ENCODE assay signal across 8 mouse cellular contexts in the genomic region with DNA sequence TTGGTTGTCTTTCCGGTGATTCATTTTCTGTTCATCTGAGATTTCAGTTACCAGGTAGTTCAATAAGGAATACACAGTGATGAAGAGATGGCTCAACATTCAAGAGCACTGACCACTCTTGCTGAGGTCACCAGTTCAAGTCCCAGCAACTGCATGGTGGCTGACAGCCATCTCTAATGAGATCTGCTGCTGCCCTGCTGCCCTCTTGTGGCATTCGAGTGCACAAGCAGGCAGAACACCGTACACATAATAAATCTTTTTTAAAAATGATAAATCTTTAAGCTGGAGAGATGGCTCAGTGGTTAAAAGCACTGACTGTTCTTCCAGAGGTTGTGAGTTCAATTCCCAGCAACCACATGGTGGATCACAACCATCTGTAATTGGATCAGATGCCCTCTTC. TPM values are rescaled to one million over a fixed set of nuclear protein-coding genes. Genes with fewer than 3 reads are reported as not detected.
DNase-seq lines count a peak whose midpoint lies in the region; ATAC-seq and TF ChIP-seq lines count a peak whose summit lies in the region.

No protein-coding gene starts in this region.

- no peak overlapping the region for H3K4me3 ChIP-seq in intestine, embryonic 14.5 days (ENCODE audit: low read depth, low read length)
- H3K4me3 ChIP-seq in intestine, embryonic 15.5 days (replicated peaks), result no peak overlapping the region
- H3K4me3 ChIP-seq in ES-E14 (ENCODE audit: insufficient read depth in 1 of 2, low read depth in 1 of 2, low read length in 2 of 2, poor library complexity in 1 of 2, severe bottlenecking in 1 of 2), result no peak overlapping the region
- no peak overlapping the region for H3K4me3 ChIP-seq in embryonic fibroblast, embryonic 13.5 days (ENCODE audit: insufficient read depth, low read length)

- no peak for ATAC-seq in intestine, embryonic 14.5 days (replicated peaks; ENCODE audit: low FRiP score, low TSS enrichment, low read depth)
- ATAC-seq in intestine, embryonic 15.5 days, result no peak

- no peak overlapping the region for H3K4me2 ChIP-seq in intestine, embryonic 14.5 days (ENCODE audit: low read length)
- no peak overlapping the region for H3K4me2 ChIP-seq in intestine, embryonic 15.5 days (replicated peaks)

- no peaks in the 10 kb centered on the region for H3K9me3 ChIP-seq in intestine, embryonic 14.5 days (ENCODE audit: control insufficient read depth, low read length)
- no peaks in the 10 kb centered on the region for H3K9me3 ChIP-seq in intestine, embryonic 15.5 days
- no peaks in the 10 kb centered on the region for H3K9me3 ChIP-seq in ES-E14 (ENCODE audit: control insufficient read depth, insufficient read depth, low read depth, low read length)

- no peaks in the 10 kb centered on the region for H3K4me1 ChIP-seq in intestine, embryonic 14.5 days (replicated peaks; ENCODE audit: control insufficient read depth, insufficient read depth, low read length)
- no peaks in the 10 kb centered on the region for H3K4me1 ChIP-seq in intestine, embryonic 15.5 days (replicated peaks)
- H3K4me1 ChIP-seq in ES-E14 (ENCODE audit: control insufficient read depth in 2 of 2, insufficient read depth in 2 of 2, low read length in 2 of 2, poor library complexity in 1 of 2), result peaks cover 0 to 6% of the 10 kb centered on the region in 2 experiments; a peak in 1 of 4 replicates
- no peaks in the 10 kb centered on the region for H3K4me1 ChIP-seq in embryonic fibroblast, embryonic 13.5 days (ENCODE audit: control insufficient read depth, insufficient read depth, low read length)

- in situ Hi-C loops in ES-E14 (cut with MboI; ENCODE audit: low sequenced_read_pairs in 2 of 2, unreplicated experiment in 2 of 2), result no loop called here

- H3K9ac ChIP-seq in intestine, embryonic 14.5 days (ENCODE audit: low read length), result no peak overlapping the region
- no peak overlapping the region for H3K9ac ChIP-seq in intestine, embryonic 15.5 days
- no peak overlapping the region for H3K9ac ChIP-seq in ES-E14 (ENCODE audit: insufficient read depth, low read depth, low read length, poor library complexity, severe bottlenecking)

- 56% methylated on average over 3 of the region's 3 CpGs for WGBS in intestine, embryonic 14.5 days
- 54% methylated on average over 3 of the region's 3 CpGs for WGBS in intestine, embryonic 15.5 days

- H3K36me3 ChIP-seq in intestine, embryonic 14.5 days (ENCODE audit: control insufficient read depth, insufficient read depth, low read length), result no peaks in the 10 kb centered on the region
- H3K36me3 ChIP-seq in intestine, embryonic 15.5 days, result no peaks in the 10 kb centered on the region
- H3K36me3 ChIP-seq in ES-E14 (ENCODE audit: control insufficient read depth, insufficient read depth, low read length, poor library complexity, severe bottlenecking), result no peaks in the 10 kb centered on the region

- peak; percentile 76; the same call in 1 of the 2 replicates for TF ChIP-seq CTCF in embryonic fibroblast, embryonic 13.5 days (IDR thresholded peaks at IDR 0.05; ENCODE audit: borderline replicate concordance, insufficient read depth, low read length)

- no peak for TF ChIP-seq POLR2A in embryonic fibroblast, embryonic 13.5 days (IDR thresholded peaks at IDR 0.05; ENCODE audit: low read depth, low read length)

- no peaks in the 10 kb centered on the region for H3K27me3 ChIP-seq in intestine, embryonic 14.5 days (replicated peaks; ENCODE audit: control insufficient read depth, insufficient read depth, low read length)
- no peaks in the 10 kb centered on the region for H3K27me3 ChIP-seq in intestine, embryonic 15.5 days (replicated peaks)

- peak; percentile 52 for DNase-seq in intestine, embryonic 14.5 days (ENCODE audit: low spot score)
- DNase-seq in ES-E14 (ENCODE audit: low read depth, low spot score), result peak; percentile 25
- DNase-seq in lung, postnatal 36 days, result peak; percentile 44
- no peak for DNase-seq in layer of hippocampus, postnatal 36 days
- no peak for DNase-seq in frontal cortex, postnatal 25 days (ENCODE audit: low spot score in 2 of 2)
- DNase-seq in left cerebral cortex, adult 11 months (ENCODE audit: low spot score), result no peak

- no peak overlapping the region for H3K27ac ChIP-seq in intestine, embryonic 14.5 days (ENCODE audit: low read depth)
- no peak overlapping the region for H3K27ac ChIP-seq in intestine, embryonic 15.5 days
- no peak overlapping the region for H3K27ac ChIP-seq in ES-E14 (ENCODE audit: insufficient read depth, low read depth, low read length, poor library complexity, severe bottlenecking)
- H3K27ac ChIP-seq in embryonic fibroblast, embryonic 13.5 days (ENCODE audit: insufficient read depth, low read length), result no peak overlapping the region

TF ChIP-seq in ES-E14, 5 proteins besides CTCF, POLR2A, EP300 and RAD21:
- TF ChIP-seq HCFC1 (IDR thresholded peaks at IDR 0.05; ENCODE audit: borderline replicate concordance, insufficient read depth, low read length), result no peak
- TF ChIP-seq MAFK (IDR thresholded peaks at IDR 0.05; ENCODE audit: insufficient read depth, low read depth, low read length), result no peak
TF ChIP-seq in ES-E14: peak in this region for 0.

RNA-seq across cellular contexts. Expression of a gene that starts 6.6 kb away (rescaled TPM):
- polyA plus RNA-seq in intestine, embryonic 14.5 days (2014; fragmentation: Nextera tagmentation; extraction: Ambion mirVana), result 40.9 and 49.4 TPM in 2 replicates
- 41.5 and 42.6 TPM in 2 replicates for polyA plus RNA-seq in intestine, embryonic 15.5 days (2015; fragmentation: Nextera tagmentation; extraction: Ambion mirVana)
- 15.8 and 23.2 TPM in 2 replicates for total RNA-seq in ES-E14 (2012; rRNA removed)
- 24.7 and 28.7 TPM in 2 replicates for polyA plus RNA-seq in embryonic fibroblast, embryonic 13.5 days (2011; ENCODE audit: insufficient read length, low read depth, missing spikeins)
- total RNA-seq in layer of hippocampus, postnatal 36 days (2021), result 10 to 100 TPM; 45.1 to 47.4 TPM

RNA-seq across cellular contexts. Expression of a gene that starts 23.9 kb away (rescaled TPM):
- polyA plus RNA-seq in intestine, embryonic 14.5 days (2014; fragmentation: Nextera tagmentation; extraction: Ambion mirVana), result 0.26 and 0.70 TPM in 2 replicates
- polyA plus RNA-seq in intestine, embryonic 15.5 days (2015; fragmentation: Nextera tagmentation; extraction: Ambion mirVana), result 0.23 and 0.30 TPM in 2 replicates
- total RNA-seq in ES-E14 (2012; rRNA removed), result 0.90 and 1.5 TPM in 2 replicates
- polyA plus RNA-seq in embryonic fibroblast, embryonic 13.5 days (2011; ENCODE audit: insufficient read length, low read depth, missing spikeins), result 0.63 TPM in 1 of 2 replicates, not detected in the other
- under 1 TPM; 0.23 to 0.32 TPM for total RNA-seq in layer of hippocampus, postnatal 36 days (2021)

RNA-seq across cellular contexts. Expression of a gene that starts 26.0 kb away (rescaled TPM):
- polyA plus RNA-seq in intestine, embryonic 14.5 days (2014; fragmentation: Nextera tagmentation; extraction: Ambion mirVana), result 20.0 and 23.6 TPM in 2 replicates
- polyA plus RNA-seq in intestine, embryonic 15.5 days (2015; fragmentation: Nextera tagmentation; extraction: Ambion mirVana), result 19.8 and 20.8 TPM in 2 replicates
- total RNA-seq in ES-E14 (2012; rRNA removed), result 20.6 and 27.8 TPM in 2 replicates
- 27.8 and 31.9 TPM in 2 replicates for polyA plus RNA-seq in embryonic fibroblast, embryonic 13.5 days (2011; ENCODE audit: insufficient read length, low read depth, missing spikeins)
- total RNA-seq in layer of hippocampus, postnatal 36 days (2021), result 10 to 100 TPM; 34.1 to 35.4 TPM

RNA-seq across cellular contexts. Expression of a gene that starts 26.0 kb away (rescaled TPM):
- polyA plus RNA-seq in intestine, embryonic 14.5 days (2014; fragmentation: Nextera tagmentation; extraction: Ambion mirVana), result 9.1 and 9.9 TPM in 2 replicates
- 6.3 and 8.6 TPM in 2 replicates for polyA plus RNA-seq in intestine, embryonic 15.5 days (2015; fragmentation: Nextera tagmentation; extraction: Ambion mirVana)
- total RNA-seq in ES-E14 (2012; rRNA removed), result 19.9 and 21.5 TPM in 2 replicates
- 6.6 and 8.6 TPM in 2 replicates for polyA plus RNA-seq in embryonic fibroblast, embryonic 13.5 days (2011; ENCODE audit: insufficient read length, low read depth, missing spikeins)
- total RNA-seq in layer of hippocampus, postnatal 36 days (2021), result 1 to 10 TPM; 2.7 to 3.4 TPM

RNA-seq across cellular contexts. Expression of a gene that starts 27.4 kb away (rescaled TPM):
- polyA plus RNA-seq in intestine, embryonic 14.5 days (2014; fragmentation: Nextera tagmentation; extraction: Ambion mirVana), result 84.8 and 93.4 TPM in 2 replicates
- polyA plus RNA-seq in intestine, embryonic 15.5 days (2015; fragmentation: Nextera tagmentation; extraction: Ambion mirVana), result 88.6 and 101 TPM in 2 replicates
- total RNA-seq in ES-E14 (2012; rRNA removed), result 21.5 and 22.0 TPM in 2 replicates
- polyA plus RNA-seq in embryonic fibroblast, embryonic 13.5 days (2011; ENCODE audit: insufficient read length, low read depth, missing spikeins), result 80.6 and 86.4 TPM in 2 replicates
- 10 to 100 TPM; 17.3 to 19.6 TPM for total RNA-seq in layer of hippocampus, postnatal 36 days (2021)

Comparison
In these comparisons a context has a peak if more than half of its experiments do, and no peak if none do; other contexts are left out.
1. DNase-seq: peak in intestine, embryonic 14.5 days (single experiment), ES-E14 (single experiment) and lung, postnatal 36 days (single experiment); none in layer of hippocampus, postnatal 36 days (0 of 2), frontal cortex, postnatal 25 days (0 of 2) and left cerebral cortex, adult 11 months (single experiment).